In the genomic region with DNA sequence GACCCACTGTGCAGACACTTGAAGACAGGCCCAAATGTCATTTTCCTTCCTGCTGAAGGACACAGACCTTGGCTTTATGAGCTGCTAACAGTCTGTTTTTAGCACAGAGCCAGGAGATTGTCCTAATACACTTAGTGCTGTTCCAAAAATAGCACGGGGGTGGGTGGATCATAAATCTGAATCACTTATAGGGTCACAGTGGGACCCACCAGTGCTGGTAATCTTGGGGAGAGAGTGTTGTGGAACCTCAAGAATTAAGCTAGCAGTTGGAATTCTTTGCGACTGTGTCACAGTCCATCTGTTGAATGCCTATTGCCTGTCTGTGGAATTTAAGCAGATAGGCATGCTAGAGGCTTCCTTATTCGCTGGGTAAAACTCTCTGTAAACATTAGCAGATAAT, we compare ENCODE assay signal across 12 mouse cellular contexts. TPM values are rescaled to one million over a fixed set of nuclear protein-coding genes. Genes with fewer than 3 reads are reported as not detected.
DNase-seq lines count a peak whose midpoint lies in the region; ATAC-seq lines count a peak whose summit lies in the region.
"Had no signal": no experiment of that assay in that cellular context is flagged by ENCODE, and none has a peak within 500 bp of the region (broad histone marks: within the 10 kb centered on the region; RNA-seq: fewer than 3 reads in every experiment).

No protein-coding gene starts in this region.

- ATAC-seq in lung, embryonic 15.5 days (ENCODE audit: borderline replicate concordance, extremely low read depth, low FRiP score, low TSS enrichment) = peak; percentile 90
- ATAC-seq in intestine, embryonic 16.5 days = 0 out of 2 replicates have a peak, but pooled peaks have one; percentile 13
- ATAC-seq in stomach, embryonic 15.5 days (ENCODE audit: insufficient read depth, low FRiP score, low read depth) = no peak
- ATAC-seq: forebrain, embryonic 14.5 days; hindbrain, postnatal 0 days had no signal

- DNase-seq in adrenal gland, adult 2 months = peak; percentile 65
- DNase-seq in adrenal gland, adult 8-10 months = no peak
- DNase-seq in lung, postnatal 4 days = no peak
- no peak for DNase-seq in embryo, embryonic 10 days (ENCODE audit: low spot score)
- DNase-seq in spleen, postnatal 14 days (ENCODE audit: low spot score in 2 of 2) = no peak
- DNase-seq: cerebellum, adult 18-20 months; spleen, adult 18-20 months had no signal

- H3K36me3 ChIP-seq in lung, embryonic 15.5 days = no peaks in the 10 kb centered on the region
- no peaks in the 10 kb centered on the region for H3K36me3 ChIP-seq in intestine, embryonic 16.5 days (ENCODE audit: control insufficient read depth, insufficient read depth, low read length)
- H3K36me3 ChIP-seq in stomach, embryonic 15.5 days = no peaks in the 10 kb centered on the region

- H3K27me3 ChIP-seq in lung, embryonic 15.5 days = no peaks in the 10 kb centered on the region
- no peaks in the 10 kb centered on the region for H3K27me3 ChIP-seq in intestine, embryonic 16.5 days (replicated peaks; ENCODE audit: control insufficient read depth, insufficient read depth, low read length)
- no peaks in the 10 kb centered on the region for H3K27me3 ChIP-seq in stomach, embryonic 15.5 days (replicated peaks)

- peak overlapping the region; percentile 88 for H3K27ac ChIP-seq in lung, embryonic 15.5 days
- peak overlapping the region; percentile 35 for H3K27ac ChIP-seq in intestine, embryonic 16.5 days (ENCODE audit: low read length)
- peak overlapping the region; percentile 49 for H3K27ac ChIP-seq in stomach, embryonic 15.5 days
- H3K27ac ChIP-seq: hindbrain, postnatal 0 days had no signal

- no peaks in the 10 kb centered on the region for H3K9me3 ChIP-seq in lung, embryonic 15.5 days
- no peaks in the 10 kb centered on the region for H3K9me3 ChIP-seq in intestine, embryonic 16.5 days (ENCODE audit: control insufficient read depth, low read length)
- H3K9me3 ChIP-seq in stomach, embryonic 15.5 days = no peaks in the 10 kb centered on the region

- WGBS in lung, embryonic 15.5 days = 18% methylated on average over 3 of the region's 3 CpGs
- 16% methylated on average over 3 of the region's 3 CpGs for WGBS in intestine, embryonic 16.5 days
- WGBS in stomach, embryonic 15.5 days = 18% methylated on average over 3 of the region's 3 CpGs

- no peak overlapping the region for H3K4me3 ChIP-seq in lung, embryonic 15.5 days
- no peak overlapping the region for H3K4me3 ChIP-seq in intestine, embryonic 16.5 days (ENCODE audit: low read length)
- no peak overlapping the region for H3K4me3 ChIP-seq in stomach, embryonic 15.5 days (replicated peaks)

- H3K4me2 ChIP-seq in lung, embryonic 15.5 days = peak overlapping the region; percentile 37
- H3K4me2 ChIP-seq in intestine, embryonic 16.5 days (ENCODE audit: low read depth, low read length) = no peak overlapping the region
- H3K4me2 ChIP-seq in stomach, embryonic 15.5 days = no peak overlapping the region

- no peak overlapping the region for H3K9ac ChIP-seq in lung, embryonic 15.5 days
- no peak overlapping the region for H3K9ac ChIP-seq in intestine, embryonic 16.5 days (ENCODE audit: low read depth, low read length)
- no peak overlapping the region for H3K9ac ChIP-seq in stomach, embryonic 15.5 days

- peaks cover 83% of the 10 kb centered on the region for H3K4me1 ChIP-seq in lung, embryonic 15.5 days
- H3K4me1 ChIP-seq in intestine, embryonic 16.5 days (ENCODE audit: control insufficient read depth, insufficient read depth, low read length) = peaks cover 61% of the 10 kb centered on the region
- peaks cover 45% of the 10 kb centered on the region for H3K4me1 ChIP-seq in stomach, embryonic 15.5 days

RNA-seq across cellular contexts. Expression of gene Mbnl2, which starts 24.2 kb away (rescaled TPM):
- total RNA-seq in adrenal gland, adult 2 months (2021) = 100 to 1,000 TPM; 219 to 232 TPM
- polyA plus RNA-seq in adrenal gland, adult 2 months (2012; rRNA removed) = 68.6 and 109 TPM in 2 replicates
- 100 to 1,000 TPM; 203 to 240 (median 218) TPM for total RNA-seq in adrenal gland, adult 8-10 months (2022)
- polyA plus RNA-seq in lung, embryonic 15.5 days (2015; fragmentation: Nextera tagmentation; extraction: Ambion mirVana) = 130 and 141 TPM in 2 replicates
- 114 and 127 TPM in 2 replicates for polyA plus RNA-seq in intestine, embryonic 16.5 days (2015; fragmentation: Nextera tagmentation; extraction: Ambion mirVana)
- polyA plus RNA-seq in stomach, embryonic 15.5 days (2015; fragmentation: Nextera tagmentation; extraction: Ambion mirVana) = 109 and 116 TPM in 2 replicates

Comparison
In these comparisons a context has a peak if more than half of its experiments do, and no peak if none do; other contexts are left out.
1. H3K27ac ChIP-seq: peak in every context shown above with its lines; median percentile 88 in lung, embryonic 15.5 days; 49 in stomach, embryonic 15.5 days; 35 in intestine, embryonic 16.5 days.